Mouse (Mus musculus) urinary bladder, postnatal 36 days (tissue): Measurements from ENCODE around the gene Lmx1b.

Experiments
- DNase-seq, 2 experiments: peaks; one replicate each; pipeline ENCODE4 v3.0.0; 2022; ENCODE audit warnings: low spot score in 2 of 2, mixed read lengths in 1 of 2

Lmx1b gene

DNA sequence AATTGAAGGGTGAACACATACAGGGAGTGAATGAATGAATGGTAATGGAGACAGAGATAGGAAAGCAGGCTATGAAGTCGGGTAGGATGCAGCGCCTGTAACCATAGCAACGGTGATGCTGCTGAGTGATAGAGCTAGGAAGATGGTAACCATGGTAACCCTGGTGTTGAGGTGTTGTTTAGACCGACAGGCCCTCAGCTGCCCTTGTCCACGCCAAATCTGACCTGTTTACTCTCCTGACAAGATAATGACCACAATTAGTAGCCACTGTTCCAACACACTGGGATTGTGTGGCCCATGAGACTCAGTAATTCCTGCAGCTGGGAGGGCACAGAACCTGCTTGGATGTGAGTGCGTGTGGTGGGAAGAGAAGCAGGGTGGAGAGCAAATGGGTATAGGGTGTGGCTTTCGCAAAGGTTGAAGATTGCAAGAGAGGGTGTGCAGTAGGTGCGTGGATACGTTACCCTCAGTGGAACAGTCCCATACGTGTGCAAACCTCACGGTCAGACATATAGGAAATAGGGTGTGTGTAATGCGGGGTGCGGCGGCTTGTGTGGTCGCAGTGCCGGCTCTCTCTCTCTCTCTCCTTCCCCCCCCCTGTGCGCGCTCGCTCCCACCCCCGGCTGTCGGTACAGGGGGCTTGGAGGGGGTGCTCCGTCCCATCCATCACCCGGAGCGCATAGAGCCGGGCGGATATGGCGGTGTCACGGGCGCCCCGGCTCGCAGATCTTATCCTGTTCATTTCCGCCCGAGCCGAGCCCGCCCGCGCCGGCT is 96.7 kb downstream of the Lmx1b start:
- no peak for DNase-seq

GRCm38 (mm10) chr2:33542696-33543428 is 97.4 kb downstream of the Lmx1b start:
- peak; percentile 43 to 54 for DNase-seq

DNA sequence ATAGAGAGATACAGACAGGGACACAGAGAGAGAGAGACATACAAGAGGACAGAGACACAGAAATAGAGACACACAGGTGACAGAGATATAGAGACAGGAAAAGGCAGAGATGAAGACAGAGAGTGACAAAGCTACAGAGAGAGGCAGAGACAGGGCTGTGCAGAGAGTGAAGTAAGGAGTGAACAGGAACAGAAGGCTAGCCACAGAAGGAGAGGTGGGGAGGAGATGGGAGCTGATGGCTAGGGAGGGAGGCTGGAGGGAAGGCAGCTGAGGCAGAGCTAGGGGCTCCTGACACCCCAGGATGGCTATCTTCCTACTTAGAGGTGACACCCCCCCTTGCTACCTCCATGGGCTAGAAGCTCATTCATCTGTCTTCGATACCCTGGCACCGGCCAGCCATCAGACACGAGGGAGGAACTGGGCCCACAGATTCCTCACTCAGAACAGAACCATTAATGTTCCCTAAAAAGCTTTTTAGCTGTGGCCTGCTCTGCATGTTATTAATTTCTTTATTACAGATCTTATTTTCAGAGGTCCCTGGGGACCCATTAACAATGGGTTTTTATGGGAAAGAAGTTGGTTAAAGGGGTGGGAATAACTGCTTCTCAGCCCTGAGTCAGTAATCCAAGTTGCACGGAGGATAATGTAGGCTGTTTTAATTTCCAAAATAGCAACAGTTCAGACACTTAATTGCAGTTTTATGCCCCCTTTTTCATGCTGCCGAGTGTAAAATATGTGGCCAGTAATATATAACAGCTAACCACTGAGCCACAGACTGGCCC is 114.8 kb downstream of the Lmx1b start:
- no peak for DNase-seq

DNA sequence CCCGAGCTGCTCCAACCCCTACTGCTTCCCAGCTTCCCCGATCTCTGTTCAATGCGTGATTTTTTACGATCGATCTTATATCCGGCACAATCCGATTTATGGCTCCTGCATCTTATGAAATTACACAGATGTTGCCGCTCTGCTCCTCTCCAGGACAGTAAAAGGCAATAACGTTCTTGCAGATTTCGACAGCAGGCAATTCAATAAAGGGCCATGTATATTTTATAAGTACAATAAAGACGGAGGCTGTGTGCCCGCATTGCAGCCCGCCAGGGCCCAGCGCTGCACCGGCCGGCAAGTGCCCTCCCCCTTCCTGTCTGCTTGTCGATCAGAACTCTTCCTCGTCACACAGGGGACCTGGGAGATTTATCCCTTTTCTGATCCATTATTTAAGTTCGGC is 124.5 kb downstream of the Lmx1b start:
- no peak for DNase-seq

DNA sequence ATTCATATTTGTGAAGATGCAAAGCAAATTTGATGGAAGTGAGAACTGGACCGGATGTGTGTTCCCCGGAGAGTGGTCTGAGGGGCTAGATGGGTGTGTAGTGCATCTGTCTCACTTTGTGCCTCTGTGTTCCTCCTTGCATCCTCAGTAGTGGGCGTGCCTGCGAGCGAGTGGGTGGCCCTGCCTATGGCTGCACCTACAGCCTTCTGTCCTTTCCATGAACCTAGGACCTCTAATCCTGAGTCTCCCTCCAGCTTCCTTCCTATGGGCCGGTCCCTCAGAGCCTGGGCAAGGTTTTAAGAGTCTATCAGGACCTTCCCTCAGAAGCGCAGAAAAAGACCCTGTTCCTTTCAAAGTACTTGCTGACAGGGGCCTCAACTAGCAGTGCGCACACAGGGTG is 124.9 kb downstream of the Lmx1b start:
- DNase-seq, result no peak
